Mouse (Mus musculus): ENCODE results near the gene Ppa1. TPM values are rescaled to one million over a fixed set of nuclear protein-coding genes. Genes with fewer than 3 reads are reported as not detected.
"Not testable (repeated sequence)": the region's sequence is repeated elsewhere in the genome, so short reads cannot be mapped to it uniquely, and the experiment has no call there.

The Ppa1 gene
- 100 to 1,000 TPM; 117 to 126 TPM for total RNA-seq (2021)
- long read RNA-seq, transcript Ppa1-201 (11 exons, 1,364 nt), result major isoform, 157 of 167 reads
- long read RNA-seq, partial matches to known transcripts, result 7 of 167 reads
- long read RNA-seq, other reads (novel, unspliced or antisense), result 3 of 167 reads

- DNase-seq (ENCODE audit: low spot score in 2 of 2), result peak; percentile 77 to 86
Observed at GRCm38 (mm10) chr10:61647790-61648736, at the start of gene Ppa1. TSS of gene Ppa1 (plus strand) at chr10:61648552.

- no peak for DNase-seq (ENCODE audit: low spot score in 2 of 2)
Observed at GRCm38 (mm10) chr10:61599556-61600114, 48.7 kb upstream of the Ppa1 start.

- DNase-seq (ENCODE audit: low spot score in 2 of 2), result peak; percentile 64 to 76
Observed at GRCm38 (mm10) chr10:61602283-61603033, 45.9 kb upstream of the Ppa1 start.

- no peak for DNase-seq (ENCODE audit: low spot score in 2 of 2)
Observed at GRCm38 (mm10) chr10:61604376-61605065, 43.8 kb upstream of the Ppa1 start.

- DNase-seq (ENCODE audit: low spot score in 2 of 2), result not testable (repeated sequence)
Observed at GRCm38 (mm10) chr10:61605381-61605780, 43.0 kb upstream of the Ppa1 start.

- DNase-seq (ENCODE audit: low spot score in 2 of 2), result peak; percentile 60 to 66
Observed at GRCm38 (mm10) chr10:61605851-61606250, 42.5 kb upstream of the Ppa1 start.

- DNase-seq (ENCODE audit: low spot score in 2 of 2), result no peak
Observed at GRCm38 (mm10) chr10:61608233-61608632, 40.1 kb upstream of the Ppa1 start.

- DNase-seq (ENCODE audit: low spot score in 2 of 2), result no peak
Observed at GRCm38 (mm10) chr10:61610650-61611235, 37.6 kb upstream of the Ppa1 start.

GRCm38 (mm10) chr10:61614311-61614710, 34.0 kb upstream of the Ppa1 start:
- no peak for DNase-seq (ENCODE audit: low spot score in 2 of 2)

GRCm38 (mm10) chr10:61618528-61618927, 29.8 kb upstream of the Ppa1 start:
- no peak for DNase-seq (ENCODE audit: low spot score in 2 of 2)

GRCm38 (mm10) chr10:61621681-61622080, 26.7 kb upstream of the Ppa1 start:
- peak; percentile 18 to 25 for DNase-seq (ENCODE audit: low spot score in 2 of 2)

GRCm38 (mm10) chr10:61623874-61624273, 24.5 kb upstream of the Ppa1 start:
- not testable (repeated sequence) for DNase-seq (ENCODE audit: low spot score in 2 of 2)

GRCm38 (mm10) chr10:61624771-61625170, 23.6 kb upstream of the Ppa1 start:
- no peak for DNase-seq (ENCODE audit: low spot score in 2 of 2)

GRCm38 (mm10) chr10:61625381-61626257, 22.7 kb upstream of the Ppa1 start:
- DNase-seq (ENCODE audit: low spot score in 2 of 2), result peak; percentile 18 to 38

GRCm38 (mm10) chr10:61626551-61626950, 21.8 kb upstream of the Ppa1 start:
- no peak for DNase-seq (ENCODE audit: low spot score in 2 of 2)

GRCm38 (mm10) chr10:61627195-61627937, 21.0 kb upstream of the Ppa1 start:
- no peak for DNase-seq (ENCODE audit: low spot score in 2 of 2)

GRCm38 (mm10) chr10:61627938-61628250, 20.5 kb upstream of the Ppa1 start:
- DNase-seq (ENCODE audit: low spot score in 2 of 2), result no peak

GRCm38 (mm10) chr10:61632445-61632844, 15.9 kb upstream of the Ppa1 start:
- DNase-seq (ENCODE audit: low spot score in 2 of 2), result no peak

- DNase-seq (ENCODE audit: low spot score in 2 of 2), result no peak
Observed at GRCm38 (mm10) chr10:61637055-61637454, 11.3 kb upstream of the Ppa1 start.

All from layer of hippocampus, postnatal 10 days (tissue).